9 mouse cellular contexts compared by ENCODE assay signal in genomic region chr12:12318140-12318734, GRCm38 (mm10). TPM values are rescaled to one million over a fixed set of nuclear protein-coding genes. Genes with fewer than 3 reads are reported as not detected.
DNase-seq lines count a peak whose midpoint lies in the region; ATAC-seq and TF ChIP-seq lines count a peak whose summit lies in the region.
"Had no signal": no experiment of that assay in that cellular context is flagged by ENCODE, and none has a peak within 500 bp of the region (broad histone marks: within the 10 kb centered on the region; RNA-seq: fewer than 3 reads in every experiment).

No protein-coding gene starts in this region.

- H3K4me1 ChIP-seq in lung, embryonic 14.5 days (ENCODE audit: insufficient read depth): peaks cover 10% of the 10 kb centered on the region
- no peaks in the 10 kb centered on the region; the same call in 1 of the 2 replicates for H3K4me1 ChIP-seq in embryonic facial prominence, embryonic 14.5 days (ENCODE audit: control insufficient read depth, insufficient read depth, low read length)
- peaks cover 12% of the 10 kb centered on the region for H3K4me1 ChIP-seq in kidney, embryonic 15.5 days

- no peaks in the 10 kb centered on the region for H3K27me3 ChIP-seq in lung, embryonic 14.5 days (ENCODE audit: insufficient read depth, low read length)
- H3K27me3 ChIP-seq in embryonic facial prominence, embryonic 14.5 days (replicated peaks; ENCODE audit: control insufficient read depth, insufficient read depth, low read length): no peaks in the 10 kb centered on the region
- H3K27me3 ChIP-seq in kidney, embryonic 15.5 days: no peaks in the 10 kb centered on the region
- H3K27me3 ChIP-seq: neural tube, embryonic 13.5 days had no signal

- ATAC-seq in cerebellum, adult (ENCODE audit: insufficient number of reproducible peaks, low FRiP score, low TSS enrichment): peak; percentile 8; the same call in 1 of the 2 replicates
- ATAC-seq in lung, embryonic 14.5 days (ENCODE audit: insufficient read depth): no peak
- no peak for ATAC-seq in embryonic facial prominence, embryonic 14.5 days (ENCODE audit: low read depth)
- ATAC-seq in megakaryocyte-erythroid progenitor cell, adult 5-6 weeks (replicated peaks; ENCODE audit: low FRiP score, low TSS enrichment, poor library complexity, severe bottlenecking): peak; percentile 58
- ATAC-seq in kidney, embryonic 15.5 days (replicated peaks; ENCODE audit: low FRiP score): no peak

- no peak overlapping the region for H3K4me3 ChIP-seq in lung, embryonic 14.5 days (ENCODE audit: low read depth, low read length)
- H3K4me3 ChIP-seq in embryonic facial prominence, embryonic 14.5 days (ENCODE audit: low read depth, low read length): no peak overlapping the region
- H3K4me3 ChIP-seq in kidney, embryonic 15.5 days (replicated peaks): no peak overlapping the region
- H3K4me3 ChIP-seq: neural tube, embryonic 13.5 days had no signal

- H3K9ac ChIP-seq in lung, embryonic 14.5 days: no peak overlapping the region
- H3K9ac ChIP-seq in embryonic facial prominence, embryonic 14.5 days (ENCODE audit: low read depth, low read length): no peak overlapping the region
- H3K9ac ChIP-seq in kidney, embryonic 15.5 days: no peak overlapping the region
- H3K9ac ChIP-seq: neural tube, embryonic 13.5 days had no signal

- no peaks in the 10 kb centered on the region for H3K36me3 ChIP-seq in lung, embryonic 14.5 days (ENCODE audit: insufficient read depth)
- no peaks in the 10 kb centered on the region for H3K36me3 ChIP-seq in embryonic facial prominence, embryonic 14.5 days (ENCODE audit: control insufficient read depth, insufficient read depth, low read length)
- H3K36me3 ChIP-seq in kidney, embryonic 15.5 days: no peaks in the 10 kb centered on the region

- H3K27ac ChIP-seq in lung, embryonic 14.5 days (ENCODE audit: low read depth): no peak overlapping the region
- H3K27ac ChIP-seq in embryonic facial prominence, embryonic 14.5 days (replicated peaks; ENCODE audit: low read depth, low read length): no peak overlapping the region
- no peak overlapping the region for H3K27ac ChIP-seq in kidney, embryonic 15.5 days

- 4% methylated on average over 6 of the region's 6 CpGs for WGBS in lung, embryonic 14.5 days
- WGBS in embryonic facial prominence, embryonic 14.5 days: 3% methylated on average over 6 of the region's 6 CpGs
- WGBS in kidney, embryonic 15.5 days: 4% methylated on average over 6 of the region's 6 CpGs

- DNase-seq in cerebellum, adult 18-20 months: no peak
- peak; percentile 91 for DNase-seq in lung, embryonic 14.5 days
- no peak for DNase-seq in lung, postnatal 4 days
- peak; percentile 84 for DNase-seq in embryonic facial prominence, embryonic 14.5 days (ENCODE audit: low spot score)
- DNase-seq in right cerebral cortex, postnatal 10 days (ENCODE audit: low spot score in 2 of 2): no peak

- no peaks in the 10 kb centered on the region for H3K9me3 ChIP-seq in lung, embryonic 14.5 days (ENCODE audit: low read depth, low read length)
- H3K9me3 ChIP-seq in embryonic facial prominence, embryonic 14.5 days (ENCODE audit: control insufficient read depth, low read length): no peaks in the 10 kb centered on the region
- H3K9me3 ChIP-seq in kidney, embryonic 15.5 days (replicated peaks): no peaks in the 10 kb centered on the region
- H3K9me3 ChIP-seq: neural tube, embryonic 13.5 days had no signal

- H3K4me2 ChIP-seq in lung, embryonic 14.5 days: no peak overlapping the region
- no peak overlapping the region for H3K4me2 ChIP-seq in embryonic facial prominence, embryonic 14.5 days (ENCODE audit: low read depth, low read length)
- H3K4me2 ChIP-seq in kidney, embryonic 15.5 days: no peak overlapping the region
- H3K4me2 ChIP-seq: neural tube, embryonic 13.5 days had no signal

- peak; percentile 81 for TF ChIP-seq CTCF in lung, embryonic 14.5 days (IDR thresholded peaks at IDR 0.05; ENCODE audit: low read depth)

RNA-seq across cellular contexts. Expression of gene Fam49a, which starts 56.3 kb away (rescaled TPM):
- 14.9 and 17.9 TPM in 2 replicates for polyA plus RNA-seq in lung, embryonic 14.5 days (2014; fragmentation: Nextera tagmentation; extraction: Ambion mirVana)
- 14.4 and 16.0 TPM in 2 replicates for polyA plus RNA-seq in embryonic facial prominence, embryonic 14.5 days (2014; fragmentation: Nextera tagmentation; extraction: Ambion mirVana)
- total RNA-seq in megakaryocyte-erythroid progenitor cell, adult 5-6 weeks (2014; fragmentation: Nextera tagmentation): 0.85 and 3.0 TPM in 2 replicates
- total RNA-seq in megakaryocyte-erythroid progenitor cell, adult 5-6 weeks (2017): 0.94 and 8.8 TPM in 2 replicates
- polyA plus RNA-seq in kidney, embryonic 15.5 days (2015; fragmentation: Nextera tagmentation; extraction: Ambion mirVana): 6.2 and 6.8 TPM in 2 replicates

Comparison
In these comparisons a context has a peak if more than half of its experiments do, and no peak if none do; other contexts are left out.
1. DNase-seq: peak in lung, embryonic 14.5 days (single experiment) and embryonic facial prominence, embryonic 14.5 days (single experiment); none in cerebellum, adult 18-20 months (0 of 2), lung, postnatal 4 days (0 of 2) and right cerebral cortex, postnatal 10 days (0 of 2).
2. ATAC-seq: peak in cerebellum, adult (single experiment) and megakaryocyte-erythroid progenitor cell, adult 5-6 weeks (single experiment); none in lung, embryonic 14.5 days (single experiment), embryonic facial prominence, embryonic 14.5 days (single experiment) and kidney, embryonic 15.5 days (single experiment).